Mouse (Mus musculus) MN1 (cell line): ENCODE results near the gene Copz2.
"Not testable (repeated sequence)": the region's sequence is repeated elsewhere in the genome, so short reads cannot be mapped to it uniquely, and the experiment has no call there.

Source experiments
- DNase-seq: peaks from one replicate; pipeline ENCODE4 v3.0.0-alpha.2; 2016; ENCODE audit warnings: low spot score

Gene Copz2

GRCm38 (mm10) chr11:96849681-96850467 is at the start of gene Copz2:
Gene Copz2, plus strand, starts transcription at chr11:96849870.
- DNase-seq: peak; percentile 27

- DNase-seq: no peak
These were observed 44.1 kb upstream of the Copz2 start for GRCm38 (mm10) chr11:96805606-96806005.

GRCm38 (mm10) chr11:96808066-96808465 is 41.6 kb upstream of the Copz2 start:
- peak; percentile 20 for DNase-seq

- DNase-seq: no peak
These were observed 40.0 kb upstream of the Copz2 start for GRCm38 (mm10) chr11:96809562-96810235.

GRCm38 (mm10) chr11:96811188-96811587 is 38.5 kb upstream of the Copz2 start:
- not testable (repeated sequence) for DNase-seq

- DNase-seq: no peak
These were observed 36.2 kb upstream of the Copz2 start for GRCm38 (mm10) chr11:96813455-96813854.

GRCm38 (mm10) chr11:96813920-96814319 is 35.8 kb upstream of the Copz2 start:
- DNase-seq: no peak

- no peak for DNase-seq
These were observed 35.2 kb upstream of the Copz2 start for GRCm38 (mm10) chr11:96814443-96814842.

GRCm38 (mm10) chr11:96815895-96816294 is 33.8 kb upstream of the Copz2 start:
- DNase-seq: no peak

GRCm38 (mm10) chr11:96816494-96816893 is 33.2 kb upstream of the Copz2 start:
- DNase-seq: no peak

- DNase-seq: no peak
These were observed 32.7 kb upstream of the Copz2 start for GRCm38 (mm10) chr11:96816979-96817378.

GRCm38 (mm10) chr11:96818128-96818710 is 31.5 kb upstream of the Copz2 start:
- no peak for DNase-seq

- peak; percentile 20 for DNase-seq
These were observed 27.7 kb upstream of the Copz2 start for GRCm38 (mm10) chr11:96821956-96822355.

- peak; percentile 94 for DNase-seq
These were observed 26.8 kb upstream of the Copz2 start for GRCm38 (mm10) chr11:96822675-96823470.

- no peak for DNase-seq
These were observed 26.2 kb upstream of the Copz2 start for GRCm38 (mm10) chr11:96823471-96823837.

GRCm38 (mm10) chr11:96823880-96824782 is 25.5 kb upstream of the Copz2 start:
- peak; percentile 96 for DNase-seq

GRCm38 (mm10) chr11:96824783-96825495 is 24.7 kb upstream of the Copz2 start:
- DNase-seq: peak; percentile 92

- DNase-seq: no peak
These were observed 23.2 kb upstream of the Copz2 start for GRCm38 (mm10) chr11:96826481-96826880.

- peak; percentile 36 for DNase-seq
These were observed 22.5 kb upstream of the Copz2 start for GRCm38 (mm10) chr11:96827062-96827581.

- peak; percentile 19 for DNase-seq
These were observed 21.8 kb upstream of the Copz2 start for GRCm38 (mm10) chr11:96827917-96828316.
